Mouse (Mus musculus): ENCODE data around the gene Lfng.

GRCm38 (mm10) chr5:140605228-140605627 lies 1.9 kb upstream of the Lfng start:
- TF ChIP-seq CTCF (IDR thresholded peaks at IDR 0.05 in 2 of 3, conservative IDR thresholded peaks at IDR 0.05 in 1 of 3; ENCODE audit: control insufficient read depth in 1 of 3, insufficient read depth in 1 of 3, low read depth in 2 of 3, low read length in 3 of 3, poor library complexity in 1 of 3, severe bottlenecking in 1 of 3) (no peak), CHD2 (IDR thresholded peaks at IDR 0.05; ENCODE audit: low read length) (no peak), GATA1 (IDR thresholded peaks at IDR 0.05; ENCODE audit: low read depth, low read length) (no peak), CHD1 (IDR thresholded peaks at IDR 0.05; ENCODE audit: low read depth, low read length) (no peak), POLR2A (IDR thresholded peaks at IDR 0.05; ENCODE audit: control insufficient read depth in 1 of 2, insufficient read depth in 1 of 2, low read depth in 1 of 2, low read length in 2 of 2, poor library complexity in 1 of 2) (no peak), MAFK (IDR thresholded peaks at IDR 0.05; ENCODE audit: borderline replicate concordance, low read depth, low read length) (no peak), BHLHE40 (IDR thresholded peaks at IDR 0.05; ENCODE audit: borderline replicate concordance, low read depth, low read length) (no peak), USF2 (IDR thresholded peaks at IDR 0.05; ENCODE audit: borderline replicate concordance in 1 of 2, insufficient read depth in 1 of 2, low read depth in 1 of 2, low read length in 2 of 2) (no peak), UBTF (IDR thresholded peaks at IDR 0.05; ENCODE audit: borderline replicate concordance, insufficient read depth, low read depth, low read length) (no peak), MAZ (IDR thresholded peaks at IDR 0.05; ENCODE audit: low read depth, low read length) (no peak), MEF2A (IDR thresholded peaks at IDR 0.05; ENCODE audit: extremely low read depth, insufficient replicate concordance, low read depth, low read length, poor library complexity, severe bottlenecking) (no peak), RCOR1 (IDR thresholded peaks at IDR 0.05; ENCODE audit: low read depth, low read length) (no peak)

Data from MEL (cell line).